Mouse (Mus musculus) CH12.LX (cell line): ENCODE measurements around the gene Arhgef7. TPM values are rescaled to one million over a fixed set of nuclear protein-coding genes. Genes with fewer than 3 reads are reported as not detected.

Source experiments
- DNase-seq: peaks from one replicate; pipeline ENCODE4 v3.0.0-alpha.2; 2013; ENCODE audit errors: extremely low read depth
- H3K27ac ChIP-seq: 2 replicates; pipeline ENCODE4 v1.5.1; 2012; ENCODE audit warnings: low read depth, mild to moderate bottlenecking, control low read depth, moderate library complexity; ENCODE audit not compliant: insufficient read depth
- H3K27me3 ChIP-seq: replicated peaks from 2 replicates; pipeline ENCODE3; 2012; ENCODE audit warnings: inconsistent platforms
- H3K36me3 ChIP-seq, 2 experiments: replicated peaks in 1 of 2; 2 replicates each; pipeline versions ENCODE3 to v1.6.1; 2012; ENCODE audit warnings: inconsistent platforms in 1 of 2, low read length in 1 of 2, mild to moderate bottlenecking in 1 of 2, mixed read lengths in 1 of 2, moderate library complexity in 1 of 2; ENCODE audit not compliant: control insufficient read depth in 1 of 2, insufficient read depth in 1 of 2
- H3K4me1 ChIP-seq, 2 experiments: 2 replicates each; pipeline ENCODE4 v1.6.1; 2012; ENCODE audit warnings: inconsistent platforms in 1 of 2, moderate library complexity in 1 of 2; ENCODE audit not compliant: insufficient read depth in 2 of 2, control insufficient read depth in 1 of 2
- H3K4me2 ChIP-seq: 2 replicates; pipeline ENCODE4 v1.6.1; 2012; ENCODE audit warnings: low read depth, mild to moderate bottlenecking, control low read depth; ENCODE audit not compliant: poor library complexity, insufficient read depth, severe bottlenecking
- H3K4me3 ChIP-seq, 3 experiments: fragments of 150-350 bp in 1 of 3; sonication (generic) in 1 of 3; replicated peaks in 1 of 3; 2 replicates each; pipeline versions ENCODE3 to v1.5.1; 2011 to 2012; ENCODE audit warnings: low read depth in 2 of 3, low read length in 2 of 3, mild to moderate bottlenecking in 2 of 3, moderate library complexity in 2 of 3, control low read depth in 1 of 3, improper control_type of control experiment in 1 of 3, inconsistent platforms in 1 of 3, mixed read lengths in 1 of 3; ENCODE audit not compliant: poor library complexity in 1 of 3
- H3K79me2 ChIP-seq: replicated peaks from 2 replicates; pipeline ENCODE4 v1.6.1; 2012; ENCODE audit warnings: mild to moderate bottlenecking, moderate library complexity; ENCODE audit not compliant: control insufficient read depth, poor library complexity, insufficient read depth, severe bottlenecking; ENCODE audit errors: extremely low read depth
- H3K9ac ChIP-seq: 2 replicates; pipeline ENCODE4 v1.6.1; 2012; ENCODE audit warnings: low read depth, mild to moderate bottlenecking, control low read depth, moderate library complexity; ENCODE audit not compliant: insufficient read depth
- H3K9me3 ChIP-seq: replicated peaks from 2 replicates; pipeline ENCODE3; 2012; ENCODE audit warnings: low read length, inconsistent platforms, mixed read lengths
- CHD1 ChIP-seq: IDR thresholded peaks from 2 replicates; pipeline ENCODE4 v1.6.1; 2012; ENCODE audit warnings: low read depth, low read length, improper control_type of control experiment, inconsistent platforms
- CHD2 ChIP-seq: IDR thresholded peaks from 2 replicates; pipeline ENCODE4 v1.6.1; 2011; ENCODE audit warnings: low read length, improper control_type of control experiment
- CTCF ChIP-seq, 2 experiments: IDR thresholded peaks in 1 of 2; conservative IDR thresholded peaks in 1 of 2; 2 replicates each; pipeline ENCODE4 v1.5.1; 2011 to 2012; ENCODE audit warnings: low read depth in 2 of 2, low read length in 2 of 2, improper control_type of control experiment in 1 of 2, inconsistent platforms in 1 of 2, mild to moderate bottlenecking in 1 of 2, moderate library complexity in 1 of 2
- ETS1 ChIP-seq: conservative IDR thresholded peaks from 2 replicates; pipeline ENCODE4 v1.6.1; 2012; ENCODE audit warnings: low read depth, mild to moderate bottlenecking, inconsistent platforms, low read length, improper control_type of control experiment, moderate library complexity
- GABPA ChIP-seq: IDR thresholded peaks from 2 replicates; pipeline ENCODE4 v1.6.1; 2012; ENCODE audit warnings: low read depth, low read length, improper control_type of control experiment, inconsistent platforms; ENCODE audit not compliant: insufficient replicate concordance
- JUND ChIP-seq: conservative IDR thresholded peaks from 2 replicates; pipeline ENCODE4 v1.6.1; 2011; ENCODE audit warnings: low read depth, low read length, improper control_type of control experiment
- KAT2A ChIP-seq: IDR thresholded peaks from 2 replicates; pipeline ENCODE4 v1.6.1; 2012; ENCODE audit warnings: low read length, improper control_type of control experiment, inconsistent platforms; ENCODE audit not compliant: insufficient replicate concordance
- MAFK ChIP-seq: IDR thresholded peaks from 2 replicates; pipeline ENCODE4 v1.6.1; 2011; ENCODE audit warnings: low read length, improper control_type of control experiment; ENCODE audit not compliant: insufficient replicate concordance
- MAZ ChIP-seq: IDR thresholded peaks from 2 replicates; pipeline ENCODE4 v1.6.1; 2012; ENCODE audit warnings: low read depth, mild to moderate bottlenecking, inconsistent platforms, low read length, improper control_type of control experiment, moderate library complexity
- MEF2A ChIP-seq: IDR thresholded peaks from 2 replicates; pipeline ENCODE4 v1.6.1; 2014; ENCODE audit warnings: low read depth, mild to moderate bottlenecking, inconsistent platforms, low read length, improper control_type of control experiment, borderline replicate concordance
- NRF1 ChIP-seq: IDR thresholded peaks from 2 replicates; pipeline ENCODE4 v1.6.1; 2014; ENCODE audit warnings: low read depth, mild to moderate bottlenecking, inconsistent platforms, low read length, improper control_type of control experiment, moderate library complexity
- POLR2A ChIP-seq: IDR thresholded peaks from 2 replicates; pipeline ENCODE4 v1.6.1; 2011; ENCODE audit warnings: low read depth, mild to moderate bottlenecking, improper control_type of control experiment, low read length
- POLR2AphosphoS2 ChIP-seq: IDR thresholded peaks from 2 replicates; pipeline ENCODE4 v1.6.1; 2011; ENCODE audit warnings: low read depth, low read length, improper control_type of control experiment
- RCOR1 ChIP-seq: conservative IDR thresholded peaks from 2 replicates; pipeline ENCODE4 v1.6.1; 2012; ENCODE audit warnings: low read depth, mild to moderate bottlenecking, inconsistent platforms, low read length, improper control_type of control experiment
- SIN3A ChIP-seq: IDR thresholded peaks from 2 replicates; pipeline ENCODE4 v1.6.1; 2012; ENCODE audit warnings: low read length, improper control_type of control experiment, inconsistent platforms
- ZKSCAN1 ChIP-seq: IDR thresholded peaks from 2 replicates; pipeline ENCODE4 v1.6.1; 2012; ENCODE audit warnings: low read depth, inconsistent platforms, low read length, improper control_type of control experiment, borderline replicate concordance
- ZMIZ1 ChIP-seq: IDR thresholded peaks from 2 replicates; pipeline ENCODE4 v1.6.1; 2012; ENCODE audit warnings: low read depth, mild to moderate bottlenecking, inconsistent platforms, low read length, improper control_type of control experiment
- dilution Hi-C: fragments of 300-500 bp; cut with MboI; formaldehyde crosslinking; loops from 2 replicates; pipeline ENCODE4 v1.14.3; 2020; ENCODE audit warnings: low sequenced_read_pairs; ENCODE audit not compliant: extremely low pct_unique_long_range_greater_than_20kb, extremely low pct_ligation_motif_present
- in situ Hi-C: fragments of 300-500 bp; cut with MboI; formaldehyde crosslinking; loops from 3 replicates; pipeline ENCODE4 v1.14.3; 2019; ENCODE audit warnings: low sequenced_read_pairs, low pct_ligation_motif_present, low pct_unique_long_range_greater_than_20kb, mixed read lengths
- polyA plus RNA-seq: library from polyadenylated mRNA; unstranded; fragments of >175 nt; gene quantifications from 2 replicates; pipeline ENCODE4 v1.2.1, GENCODE M21; 2012; ENCODE audit warnings: low read depth; ENCODE audit not compliant: insufficient read length
- total RNA-seq, 2 experiments: library from RNA; depleted of rRNA; stranded (reverse); fragments of 300-350 nt in 1 of 2; fragments of >200 nt in 1 of 2; gene quantifications; 2 replicates each; pipeline ENCODE4 v1.2.3; 2012 to 2014

Gene Arhgef7
- total and polyA plus RNA-seq, 3 experiments: 8.5 to 28.7 (median 17.0) TPM

DNA sequence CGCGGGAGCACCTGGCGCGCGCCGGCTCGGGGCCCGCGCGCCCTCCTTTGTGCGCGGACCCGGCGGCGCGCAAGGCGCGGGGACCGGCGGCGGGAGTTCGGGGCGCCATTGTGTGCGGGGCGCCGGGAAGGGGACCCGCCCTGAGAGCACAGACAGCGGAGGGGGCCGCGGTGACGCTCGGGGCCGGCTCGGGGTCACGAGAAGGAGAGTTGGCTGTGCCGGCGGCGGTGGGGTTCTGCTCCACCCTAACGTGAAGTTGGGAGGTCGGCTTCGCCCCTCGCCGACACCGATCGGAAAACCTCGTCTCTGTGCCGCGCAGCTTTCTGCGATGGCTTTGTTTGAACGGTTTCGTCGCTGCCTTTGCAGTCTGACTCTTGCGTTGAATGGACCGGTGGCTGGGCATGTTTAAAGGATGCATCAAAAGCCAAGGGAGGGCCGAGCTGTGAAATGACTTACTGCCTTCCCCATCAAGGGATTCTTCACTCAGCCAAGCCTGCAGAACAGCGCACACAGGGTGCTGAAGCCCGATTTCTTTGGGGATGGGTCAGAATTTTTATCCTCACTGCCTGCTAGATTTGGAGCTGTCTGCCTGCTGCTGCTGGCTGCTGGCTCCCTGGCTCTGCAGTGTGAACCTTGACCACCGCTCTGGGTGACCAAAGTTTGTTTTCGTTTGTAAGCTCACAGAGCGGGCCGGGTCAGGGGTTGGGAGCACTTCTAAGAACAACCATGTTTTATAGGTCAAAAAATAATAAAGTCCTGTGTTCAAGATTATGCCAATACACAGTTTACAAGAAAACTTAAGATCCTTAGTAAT is 1.2 kb downstream of the Arhgef7 start:
- DNase-seq: no peak
- H3K27me3 ChIP-seq: peaks cover 50% of the 10 kb centered on the region
- no peak for TF ChIP-seq GABPA
- TF ChIP-seq CHD1: no peak
- no peaks in the 10 kb centered on the region for H3K4me1 ChIP-seq
- H3K4me3 ChIP-seq: no peak overlapping the region
- H3K79me2 ChIP-seq: no peaks in the 10 kb centered on the region
- no peak overlapping the region for H3K4me2 ChIP-seq
- H3K9me3 ChIP-seq: peaks cover 13% of the 10 kb centered on the region
- in situ Hi-C loops (no loop called here), dilution Hi-C loops (no loop called here)
- no peaks in the 10 kb centered on the region for H3K36me3 ChIP-seq
- H3K27ac ChIP-seq: no peak overlapping the region
- no peak overlapping the region for H3K9ac ChIP-seq

DNA sequence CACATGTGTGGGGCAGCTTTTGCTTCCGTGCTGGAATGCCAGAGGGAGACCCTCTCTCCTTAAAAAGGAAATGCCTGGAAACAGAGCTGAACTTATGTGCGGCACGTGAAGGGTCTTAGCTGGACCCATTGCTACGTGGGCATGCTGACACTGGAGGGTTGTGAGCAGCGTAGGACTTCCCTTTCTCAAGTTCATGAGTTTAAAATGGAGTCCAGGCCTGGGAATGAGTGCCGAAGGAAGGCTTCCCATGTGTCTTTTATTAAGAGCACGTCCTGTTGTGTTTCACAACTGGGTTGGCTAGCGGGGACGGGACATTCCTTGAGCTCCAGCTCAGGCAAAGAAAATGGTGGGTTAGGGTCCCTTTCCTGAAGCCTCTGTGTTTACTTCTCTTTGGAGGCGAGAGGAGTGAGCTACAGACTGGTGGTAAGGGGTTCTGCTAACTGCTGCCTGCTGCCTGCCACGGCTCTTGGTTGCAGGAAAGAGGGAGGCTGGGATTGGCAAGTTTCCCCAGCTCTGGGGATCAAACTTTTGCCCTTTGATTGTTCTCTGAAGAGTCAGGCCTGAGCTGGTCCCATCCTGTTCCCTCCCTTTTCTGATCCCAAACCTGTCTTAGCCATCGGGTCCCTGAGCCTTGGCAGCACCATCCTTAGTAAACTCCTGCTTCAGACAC is 2.9 kb downstream of the Arhgef7 start:
- H3K9ac ChIP-seq: no peak overlapping the region
- DNase-seq: no peak
- H3K27me3 ChIP-seq: peaks cover 53% of the 10 kb centered on the region
- dilution Hi-C loops (no loop called here), in situ Hi-C loops (no loop called here)
- H3K9me3 ChIP-seq: peaks cover 13% of the 10 kb centered on the region
- H3K79me2 ChIP-seq: no peaks in the 10 kb centered on the region
- H3K4me3 ChIP-seq: no peak overlapping the region
- no peak overlapping the region for H3K27ac ChIP-seq
- no peak overlapping the region for H3K4me2 ChIP-seq
- no peaks in the 10 kb centered on the region for H3K36me3 ChIP-seq
- TF ChIP-seq RCOR1 (no peak), CHD2 (no peak)
- H3K4me1 ChIP-seq: peaks cover 0 to 4% of the 10 kb centered on the region in 2 experiments; a peak in 2 of 4 replicates

DNA sequence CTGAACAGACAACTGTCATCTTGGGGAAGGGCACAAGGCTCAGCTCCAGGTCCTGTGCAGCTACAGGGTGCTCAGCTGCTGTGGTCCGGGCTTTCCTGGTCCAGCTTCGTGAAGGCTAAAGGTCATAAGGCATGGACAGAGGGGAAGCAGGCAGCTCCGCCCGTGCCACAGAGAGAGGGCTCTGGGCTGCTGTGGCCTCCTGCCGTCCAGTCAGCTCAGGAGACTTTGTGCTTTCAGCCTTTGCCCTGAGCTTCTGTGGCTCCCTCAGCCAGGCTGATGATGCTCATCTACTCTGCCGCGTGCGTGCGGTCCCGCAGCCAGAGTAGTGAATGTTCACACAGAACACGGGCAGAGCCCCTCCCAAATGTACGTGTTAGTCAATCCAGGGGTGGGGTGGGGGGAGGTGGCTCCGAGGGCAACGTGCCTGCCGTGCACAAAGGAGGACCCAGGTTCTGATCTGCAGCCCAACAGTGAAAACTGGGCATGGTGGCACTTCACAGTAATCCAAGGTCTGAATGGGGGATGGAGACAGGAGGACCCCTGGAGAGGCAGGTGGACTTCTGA is 8.2 kb downstream of the Arhgef7 start:
- TF ChIP-seq POLR2A (no peak), CHD2 (no peak), MEF2A (no peak), MAFK (no peak), CTCF (conservative IDR thresholded peaks at IDR 0.05 in 1 of 2, IDR thresholded peaks at IDR 0.05 in 1 of 2; ENCODE audit: low read depth in 2 of 2, low read length in 2 of 2) (no peak), NRF1 (no peak), SIN3A (no peak), JUND (no peak), KAT2A (no peak), POLR2AphosphoS2 (no peak), ETS1 (no peak), ZKSCAN1 (no peak), ZMIZ1 (no peak), MAZ (no peak), GABPA (no peak), CHD1 (no peak)
- in situ Hi-C loops (no loop called here), dilution Hi-C loops (no loop called here)
- DNase-seq: no peak
- Histone ChIP-seq H3K36me3 (no peaks in the 10 kb centered on the region), H3K9me3 (no peaks in the 10 kb centered on the region), H3K79me2 (no peaks in the 10 kb centered on the region), H3K4me1 (peaks cover 0 to 4% of the 10 kb centered on the region in 2 experiments; a peak in 2 of 4 replicates), H3K4me3 (no peak overlapping the region), H3K27ac (no peak overlapping the region), H3K4me2 (no peak overlapping the region), H3K9ac (no peak overlapping the region), H3K27me3 (peaks cover 91% of the 10 kb centered on the region)
